Mouse (Mus musculus): Measurements from ENCODE around the gene Cd300ld2. TPM values are rescaled to one million over a fixed set of nuclear protein-coding genes. Genes with fewer than 3 reads are reported as not detected.

Gene Cd300ld2
- not detected in 4 replicates for total RNA-seq (2023)

GRCm38 (mm10) chr11:115016093-115016492 lies at the start of gene Cd300ld2:
Cd300ld2 (minus strand) TSS chr11:115016193.

GRCm38 (mm10) chr11:115062077-115062476 lies 46.1 kb upstream of the Cd300ld2 start, which contains the start of gene Cd300e:
Cd300e (minus strand) TSS chr11:115062177.

GRCm38 (mm10) chr11:115048259-115048658 lies 32.3 kb upstream of the Cd300ld2 start, which contains the start of gene Cd300ld3:
Cd300ld3 (minus strand) TSS chr11:115048409.

GRCm38 (mm10) chr11:115037669-115038068 lies 21.7 kb upstream of the Cd300ld2 start, which contains the start of gene Cd300ld5:
Cd300ld5 (minus strand) TSS chr11:115037769.

GRCm38 (mm10) chr11:115026912-115027311 lies 10.9 kb upstream of the Cd300ld2 start, which contains the start of gene Cd300ld4:
Cd300ld4 (minus strand) TSS chr11:115027012.

GRCm38 (mm10) chr11:115001474-115002040 lies 14.4 kb downstream of the Cd300ld2 start, which contains the start of gene Cd300c2:
Cd300c2 (minus strand) TSS chr11:115001880.

GRCm38 (mm10) chr11:114989793-114990192 lies 26.2 kb downstream of the Cd300ld2 start, which contains the start of gene Cd300ld:
Cd300ld (minus strand) TSS chr11:114989922.

GRCm38 (mm10) chr11:114968752-114969207 lies 47.2 kb downstream of the Cd300ld2 start, which contains the start of gene Cd300c:
Cd300c (minus strand) TSS chr11:114969157.

Other genes starting within 250 kb of the Cd300ld2 start
- not detected in 4 replicates for gene Btbd17, start 220.2 kb downstream of the Cd300ld2 start, total RNA-seq (2023)
- not detected in 4 replicates for gene Gpr142, start 217.3 kb downstream of the Cd300ld2 start, total RNA-seq (2023)
- gene Gprc5c, start 165.0 kb downstream of the Cd300ld2 start, total RNA-seq (2023) = 0.19 to 1.4 TPM (median 0.21 TPM) in 3 of 4 replicates, not detected in the other
- 0.63 to 0.91 TPM (median 0.76 TPM) in 4 replicates for gene Cd300a, start 126.2 kb downstream of the Cd300ld2 start, total RNA-seq (2023)
- not detected in 4 replicates for gene Cd300lb, start 81.8 kb downstream of the Cd300ld2 start, total RNA-seq (2023)
- gene Cd300c, start 47.0 kb downstream of the Cd300ld2 start, total RNA-seq (2023) = not detected in 4 replicates
- 0.36 to 0.66 TPM (median 0.46 TPM) in 4 replicates for gene Cd300ld, start 26.3 kb downstream of the Cd300ld2 start, total RNA-seq (2023)
- 0.66 to 1.5 TPM (median 1.0 TPM) in 4 replicates for gene Cd300c2, start 14.3 kb downstream of the Cd300ld2 start, total RNA-seq (2023)
- gene Cd300ld4, start 10.8 kb upstream of the Cd300ld2 start, total RNA-seq (2023) = not detected in 4 replicates
- gene Cd300ld5, start 21.6 kb upstream of the Cd300ld2 start, total RNA-seq (2023) = not detected in 4 replicates
- 1.2 TPM in 1 of 4 replicates, not detected in the others for gene Cd300ld3, start 32.2 kb upstream of the Cd300ld2 start, total RNA-seq (2023)
- 0.37 to 0.78 TPM (median 0.63 TPM) in 4 replicates for gene Cd300e, start 46.0 kb upstream of the Cd300ld2 start, total RNA-seq (2023)
- gene Rab37, start 75.2 kb upstream of the Cd300ld2 start, total RNA-seq (2023) = 4.9 to 8.0 TPM (median 7.2 TPM) in 4 replicates
- gene Cd300lf, start 117.8 kb upstream of the Cd300ld2 start, total RNA-seq (2023) = 7.2 to 10.4 TPM (median 8.8 TPM) in 4 replicates
- 74.3 to 78.2 TPM (median 77.2 TPM) in 4 replicates for gene Slc9a3r1, start 147.1 kb upstream of the Cd300ld2 start, total RNA-seq (2023)
- gene Tmem104, start 171.3 kb upstream of the Cd300ld2 start, total RNA-seq (2023) = 9.3 to 19.2 TPM (median 15.9 TPM) in 4 replicates
- 12.5 to 18.4 TPM (median 14.7 TPM) in 4 replicates for gene Nat9, start 171.7 kb upstream of the Cd300ld2 start, total RNA-seq (2023)